Mouse (Mus musculus) frontal cortex, postnatal 10 days (tissue): Measurements from ENCODE around the gene Olfr1100.

Experiments
- DNase-seq, 2 experiments: peaks; one replicate each; pipeline ENCODE4 v3.0.0; 2022; ENCODE audit warnings: low spot score in 2 of 2, mixed read lengths in 1 of 2

Olfr1100 gene

DNA sequence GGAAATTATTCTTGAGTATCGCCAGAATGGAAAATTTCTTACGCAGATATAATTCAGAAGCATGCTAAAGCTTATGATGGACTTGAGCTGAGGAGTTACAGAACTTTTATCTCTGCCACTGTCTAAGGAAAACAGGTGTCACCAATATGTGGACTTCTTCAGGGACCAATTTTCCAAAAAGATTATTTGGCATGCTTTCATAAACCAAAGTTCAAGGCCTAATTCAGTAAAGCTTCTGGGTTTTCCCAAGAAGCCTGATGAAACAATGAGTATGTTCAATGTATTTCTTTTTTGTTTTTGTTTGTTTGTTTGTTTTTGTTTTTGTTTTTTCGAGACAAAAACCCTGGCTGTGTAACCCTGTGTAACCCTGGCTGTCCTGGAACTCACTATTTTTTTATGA is at the start of gene Olfr1100:
Olfr1100 (minus strand) TSS at position 101 of the 400 bp plus-strand sequence.
- DNase-seq = no peak

- DNase-seq = no peak
These were observed 47.2 kb upstream of the Olfr1100 start, which contains the start of gene Olfr1104 for GRCm38 (mm10) chr2:87026980-87027379. Olfr1104 (minus strand) TSS chr2:87027080.

- no peak for DNase-seq
These were observed 18.3 kb upstream of the Olfr1100 start, which contains the start of gene Olfr1102 for GRCm38 (mm10) chr2:86998098-86998497. Olfr1102 (plus strand) TSS chr2:86998398.

DNA sequence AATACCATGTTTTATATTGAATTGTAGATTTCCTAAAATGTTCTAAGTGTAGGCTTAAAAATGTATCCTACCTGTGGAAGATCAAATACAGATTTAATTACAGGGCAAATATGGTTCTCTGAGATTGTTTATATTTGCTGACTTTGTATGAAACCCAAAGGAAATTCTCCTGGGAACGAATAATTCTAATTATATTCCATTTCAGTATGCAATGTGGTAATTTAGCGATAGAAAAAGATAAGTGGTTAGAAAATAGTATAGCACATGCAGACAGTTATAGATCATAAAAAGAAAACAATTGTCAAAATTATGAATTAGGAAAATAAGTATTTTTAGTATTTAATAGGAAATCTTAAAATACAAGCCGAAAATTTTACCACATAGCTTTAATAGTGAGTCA is 11.4 kb upstream of the Olfr1100 start, which contains the start of gene Olfr1101:
Olfr1101 (minus strand) TSS at position 101 of the 400 bp plus-strand sequence.
- no peak for DNase-seq

- DNase-seq = no peak
These were observed 19.2 kb downstream of the Olfr1100 start, which contains the start of gene Olfr1099 for GRCm38 (mm10) chr2:86960593-86960992. Olfr1099 (minus strand) TSS chr2:86960693.

GRCm38 (mm10) chr2:86926557-86926956 is 53.2 kb downstream of the Olfr1100 start:
- DNase-seq = no peak
